Mouse (Mus musculus) forebrain, embryonic 10.5 days (tissue): ENCODE measurements at regions not wholly inside any gene's neighbourhood (a gene's known extent, or its start where the extent isn't known, plus 50 kb on each side); places are given as distances from the start of the nearest gene placed in this dataset.
A peak's percentile ranks its signal among the peaks of the same experiment; 100 is the strongest.

Experiments used
- DNase-seq: peaks from one replicate; pipeline ENCODE4 v3.0.0-alpha.2; 2017; ENCODE audit warnings: low spot score; ENCODE audit errors: extremely low spot score
- H3K27ac ChIP-seq: fragments of 300-500 bp; sonication (generic); 2 replicates; pipeline ENCODE4 v1.5.1; 2016; ENCODE audit warnings: mild to moderate bottlenecking
- H3K27me3 ChIP-seq: fragments of 300-500 bp; sonication (generic); 2 replicates; pipeline ENCODE4 v1.6.1; 2016; ENCODE audit warnings: mild to moderate bottlenecking; ENCODE audit not compliant: poor library complexity, severe bottlenecking
- H3K36me3 ChIP-seq: fragments of 300-500 bp; sonication (generic); replicated peaks from 2 replicates; pipeline ENCODE4 v1.6.1; 2016; ENCODE audit warnings: mild to moderate bottlenecking, moderate library complexity
- H3K4me1 ChIP-seq: fragments of 300-500 bp; sonication (generic); 2 replicates; pipeline ENCODE4 v1.6.1; 2016
- H3K4me3 ChIP-seq: fragments of 300-500 bp; sonication (generic); 2 replicates; pipeline ENCODE4 v1.5.1; 2016; ENCODE audit warnings: mild to moderate bottlenecking, moderate library complexity
- H3K9me3 ChIP-seq: fragments of 300-500 bp; sonication (generic); 2 replicates; pipeline ENCODE4 v1.6.1; 2016; ENCODE audit warnings: mild to moderate bottlenecking, moderate library complexity
- WGBS: fragments of 180-500 bp; shearing (Covaris S2); methylation state at CpG from one replicate; pipeline ENCODE4 v1.1.7; 2016; 5-methylcytosine and 5-hydroxymethylcytosine counted together

DNA sequence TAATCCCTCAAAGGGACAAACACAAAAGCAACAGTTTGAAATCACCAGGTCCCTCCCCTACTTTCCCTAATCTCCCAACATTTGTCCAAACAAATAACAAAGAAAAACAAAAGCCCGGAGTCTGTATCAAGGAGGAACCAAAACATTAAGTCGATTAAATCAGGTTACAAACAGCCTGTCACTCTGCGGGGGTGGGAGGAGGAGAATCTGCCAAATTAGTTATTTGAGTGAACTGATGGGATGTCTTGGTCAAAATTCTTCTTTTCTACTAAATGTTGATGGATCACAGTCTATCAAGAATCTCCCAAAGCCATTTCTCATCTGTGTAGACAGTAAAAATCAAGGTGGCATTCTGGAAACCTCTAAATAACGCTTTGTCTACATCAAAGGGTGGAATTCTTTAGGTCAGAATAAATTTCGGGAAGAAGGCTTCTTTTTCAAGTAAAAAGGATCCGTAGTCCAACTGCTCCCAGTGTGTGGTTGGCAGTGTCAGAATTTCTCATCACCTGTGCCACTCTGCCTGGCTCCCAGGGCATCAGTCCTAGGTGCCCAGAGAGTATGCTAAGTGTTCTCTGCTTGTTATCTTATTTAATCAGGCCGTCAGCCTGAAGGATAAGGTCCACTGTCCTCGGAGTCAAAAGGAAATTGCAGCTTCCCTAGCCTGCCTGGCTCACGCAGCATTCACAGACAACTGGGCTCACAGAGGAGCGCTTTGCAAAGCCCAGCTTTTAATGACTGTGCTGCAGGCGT, 216.1 kb downstream of the Gm19935 start:
- 31% methylated on average over 11 of the region's 11 CpGs for WGBS

DNA sequence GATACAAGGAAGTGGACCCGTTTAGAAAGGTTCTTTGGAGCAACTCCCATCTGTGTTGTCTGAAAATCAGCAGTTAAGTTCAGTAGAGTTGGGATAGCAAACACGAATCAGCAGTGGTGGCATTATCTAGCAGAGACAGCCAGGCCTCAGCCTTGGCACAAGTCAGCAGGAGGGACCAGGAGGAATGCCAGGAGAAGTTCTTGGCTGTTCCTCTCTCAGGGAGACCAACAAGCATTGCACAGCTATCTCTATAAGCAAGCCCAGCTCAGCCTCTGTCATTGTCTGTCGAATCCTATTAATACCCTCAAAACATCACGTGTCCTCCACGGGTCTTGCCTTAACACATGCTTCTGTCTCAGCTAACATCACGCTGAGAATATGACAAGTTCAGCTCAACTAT, 219.8 kb downstream of the Gm19935 start:
- peak; percentile 6 for DNase-seq
- WGBS, result 91% methylated on average over 6 of the region's 6 CpGs
- peaks cover 7% of the 10 kb centered on the region; the same call in 1 of the 2 replicates for H3K4me1 ChIP-seq
- H3K9me3 ChIP-seq, result peaks cover 4% of the 10 kb centered on the region; the same call in 1 of the 2 replicates
- no peaks in the 10 kb centered on the region for H3K36me3 ChIP-seq
- no peaks in the 10 kb centered on the region for H3K27me3 ChIP-seq
- no peak overlapping the region for H3K27ac ChIP-seq
- H3K4me3 ChIP-seq, result no peak overlapping the region

More for the DNA sequence above, 216.1 kb downstream of the Gm19935 start:
- Histone ChIP-seq H3K27ac (no peak overlapping the region), H3K36me3 (no peaks in the 10 kb centered on the region), H3K9me3 (peaks cover 4% of the 10 kb centered on the region; the same call in 1 of the 2 replicates), H3K27me3 (no peaks in the 10 kb centered on the region), H3K4me1 (peaks cover 7% of the 10 kb centered on the region; the same call in 1 of the 2 replicates), H3K4me3 (no peak overlapping the region)
- peak; percentile 1 for DNase-seq

DNA sequence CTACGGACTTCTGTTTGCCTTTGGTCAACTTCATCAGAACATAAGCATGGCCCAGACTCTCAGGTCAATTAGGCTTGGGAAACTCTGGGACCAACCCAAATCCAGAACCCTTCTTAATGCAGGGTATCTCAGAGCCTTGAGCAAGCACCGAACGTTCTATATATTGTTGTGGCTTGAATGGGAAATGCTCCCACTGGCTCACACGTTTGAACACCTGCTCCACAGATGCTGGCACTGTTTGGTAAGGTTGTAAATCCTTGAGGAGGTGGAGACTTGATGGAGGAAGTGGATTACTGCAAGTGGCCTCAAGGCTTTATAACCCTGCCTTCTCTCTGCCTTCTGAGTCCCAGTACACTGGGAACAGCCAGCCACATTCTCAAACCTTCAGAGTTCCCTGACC, 231.3 kb upstream of the Tox3 start:
- H3K27me3 ChIP-seq, result no peaks in the 10 kb centered on the region
- H3K4me1 ChIP-seq, result no peaks in the 10 kb centered on the region
- no peak overlapping the region for H3K4me3 ChIP-seq
- H3K36me3 ChIP-seq, result no peaks in the 10 kb centered on the region
- no peaks in the 10 kb centered on the region for H3K9me3 ChIP-seq
- DNase-seq, result peak; percentile 9
- 89% methylated on average over 4 of the region's 4 CpGs for WGBS
- no peak overlapping the region for H3K27ac ChIP-seq

DNA sequence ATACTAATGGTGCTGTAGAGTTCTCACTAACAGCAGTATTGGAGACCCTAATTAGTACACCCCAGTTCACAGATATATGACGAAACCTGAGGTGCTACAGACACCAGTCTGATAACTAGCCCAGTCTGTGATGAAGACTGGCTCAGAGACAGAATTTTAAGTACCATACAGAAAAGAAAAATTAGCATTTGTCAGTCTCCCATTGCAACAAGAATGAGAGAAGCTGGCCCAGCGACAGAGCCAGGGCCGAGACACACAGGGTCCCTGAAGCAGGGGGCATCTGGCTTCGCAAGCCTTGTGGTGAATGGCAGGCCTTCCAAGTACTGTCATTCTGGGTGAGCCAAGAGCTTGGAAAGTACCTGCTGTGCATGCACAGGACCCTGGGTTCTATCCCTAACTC, 228.8 kb upstream of the Tox3 start:
- 94% methylated on average over 4 of the region's 4 CpGs for WGBS
- Histone ChIP-seq H3K9me3 (no peaks in the 10 kb centered on the region), H3K27me3 (no peaks in the 10 kb centered on the region), H3K4me3 (no peak overlapping the region), H3K4me1 (no peaks in the 10 kb centered on the region), H3K27ac (no peak overlapping the region), H3K36me3 (no peaks in the 10 kb centered on the region)
- no peak for DNase-seq

DNA sequence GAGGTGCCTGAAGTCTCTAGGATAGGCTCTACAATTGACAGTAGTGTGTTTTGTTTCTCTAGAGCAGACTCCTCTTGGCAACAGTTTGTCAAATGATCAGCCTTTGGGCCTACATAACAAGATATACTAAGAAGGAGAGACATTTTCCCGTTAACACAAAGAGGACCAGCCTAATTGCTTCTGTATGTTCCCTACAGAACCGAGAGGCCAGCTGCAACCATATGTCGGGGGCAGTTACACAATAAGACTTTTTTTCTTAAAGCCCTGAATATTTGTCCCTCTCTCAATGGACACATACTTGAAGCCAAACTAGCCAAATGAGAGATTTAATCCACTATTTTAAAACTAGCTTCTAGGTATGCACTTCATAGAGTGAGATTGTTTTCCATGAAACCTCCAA, 226.5 kb upstream of the Tox3 start:
- Histone ChIP-seq H3K4me3 (no peak overlapping the region), H3K36me3 (no peaks in the 10 kb centered on the region), H3K27me3 (no peaks in the 10 kb centered on the region), H3K4me1 (no peaks in the 10 kb centered on the region), H3K27ac (no peak overlapping the region), H3K9me3 (no peaks in the 10 kb centered on the region)
- WGBS, result 70% methylated on average over 3 of the region's 3 CpGs
- DNase-seq, result no peak

DNA sequence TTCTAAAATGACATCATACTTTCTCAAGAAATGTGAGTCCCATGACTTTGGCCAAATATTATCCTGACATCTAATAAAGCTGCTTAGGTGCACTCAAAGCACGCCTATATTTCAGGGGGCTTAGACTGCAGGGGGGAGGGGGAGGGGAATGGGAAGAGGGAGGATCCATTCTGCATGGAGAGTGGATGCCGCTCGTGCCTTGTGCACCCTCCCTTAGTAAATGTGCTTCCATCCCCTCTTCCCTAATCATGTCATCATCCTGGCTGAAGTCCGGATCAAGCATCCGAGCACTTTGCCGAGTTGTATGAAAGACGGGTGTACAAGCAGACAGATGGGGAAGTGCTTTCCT, 207.9 kb upstream of the Tox3 start:
- no peaks in the 10 kb centered on the region for H3K9me3 ChIP-seq
- 87% methylated on average over 7 of the region's 7 CpGs for WGBS
- no peaks in the 10 kb centered on the region for H3K4me1 ChIP-seq
- no peak overlapping the region for H3K4me3 ChIP-seq
- H3K36me3 ChIP-seq, result no peaks in the 10 kb centered on the region
- H3K27ac ChIP-seq, result no peak overlapping the region
- H3K27me3 ChIP-seq, result no peaks in the 10 kb centered on the region
- DNase-seq, result no peak

DNA sequence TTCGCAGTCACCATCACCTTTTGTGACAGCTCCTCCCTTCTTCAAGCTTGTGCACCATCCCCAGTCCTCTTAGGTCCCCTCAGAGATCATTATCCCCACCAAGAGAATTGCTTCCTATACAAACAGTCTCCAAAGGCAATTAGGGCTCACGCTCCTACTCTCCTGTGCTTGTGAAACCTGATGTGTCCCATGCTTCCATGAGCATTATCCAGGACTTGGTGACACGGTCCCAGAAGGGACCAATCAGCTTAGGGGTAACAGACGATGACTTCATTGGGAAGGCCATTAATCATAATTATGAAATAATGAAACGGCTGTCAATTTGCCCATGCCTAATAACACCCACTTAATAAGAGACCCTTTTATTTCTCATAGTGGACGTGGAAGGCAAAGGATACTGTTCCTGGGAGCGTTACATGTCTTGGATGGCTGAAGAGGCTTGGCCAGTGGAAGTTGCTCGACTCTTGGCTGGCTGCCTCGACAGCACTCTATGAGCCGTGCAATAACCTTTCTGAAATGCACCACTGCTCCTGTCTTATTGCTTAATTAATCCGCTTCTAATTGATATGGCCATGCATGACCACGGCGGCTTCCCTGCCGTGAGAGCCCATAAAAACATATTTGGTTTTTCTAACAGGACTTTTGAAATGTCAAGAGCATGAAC, 207.4 kb upstream of the Tox3 start:
- Histone ChIP-seq H3K9me3 (no peaks in the 10 kb centered on the region), H3K27me3 (no peaks in the 10 kb centered on the region), H3K4me3 (no peak overlapping the region), H3K4me1 (no peaks in the 10 kb centered on the region), H3K36me3 (no peaks in the 10 kb centered on the region), H3K27ac (no peak overlapping the region)
- WGBS, result 91% methylated on average over 14 of the region's 14 CpGs
- no peak for DNase-seq

DNA sequence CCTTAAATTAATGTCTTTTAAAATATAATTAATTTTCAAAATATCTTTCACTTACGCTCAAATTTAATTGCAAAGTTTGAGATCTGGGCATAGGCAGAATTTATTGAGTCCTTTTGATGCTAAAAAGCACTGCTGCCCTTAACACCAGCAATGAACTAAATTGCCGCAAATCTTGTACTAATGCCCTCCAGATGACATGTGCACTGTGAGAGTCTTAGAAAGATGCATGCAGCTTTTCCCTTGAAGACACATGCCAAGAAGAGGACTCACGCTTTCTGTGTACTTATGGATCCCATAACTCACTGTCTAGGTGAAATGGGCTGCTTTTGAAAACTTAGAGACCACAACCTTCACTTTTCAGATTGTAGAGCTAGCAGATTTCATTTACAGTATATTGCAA, 199.1 kb upstream of the Tox3 start:
- Histone ChIP-seq H3K4me1 (peaks cover 12% of the 10 kb centered on the region), H3K9me3 (no peaks in the 10 kb centered on the region), H3K4me3 (no peak overlapping the region), H3K36me3 (no peaks in the 10 kb centered on the region), H3K27ac (no peak overlapping the region), H3K27me3 (no peaks in the 10 kb centered on the region)
- WGBS, result 84% methylated on average over 3 of the region's 3 CpGs
- DNase-seq, result no peak

DNA sequence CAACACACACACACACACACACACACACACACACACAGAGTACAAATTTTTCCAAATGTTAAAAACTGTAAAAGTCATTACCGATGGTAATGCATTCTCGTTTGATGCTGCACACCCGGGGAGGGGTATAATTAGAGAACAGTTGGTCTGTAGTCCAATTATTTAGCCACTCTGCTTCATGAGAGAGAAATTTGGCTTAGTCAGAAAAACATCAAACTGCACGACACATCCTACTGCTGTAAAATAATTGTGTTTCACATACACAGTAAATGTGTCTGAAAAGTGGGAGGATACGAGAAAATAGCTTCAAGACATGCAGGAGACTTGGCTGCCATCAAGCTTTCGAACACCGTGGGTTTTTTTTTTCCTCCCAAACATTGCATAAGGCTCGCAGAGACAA, 194.5 kb upstream of the Tox3 start:
- Histone ChIP-seq H3K9me3 (no peaks in the 10 kb centered on the region), H3K4me3 (no peak overlapping the region), H3K27ac (no peak overlapping the region), H3K27me3 (no peaks in the 10 kb centered on the region), H3K4me1 (peaks cover 15% of the 10 kb centered on the region), H3K36me3 (no peaks in the 10 kb centered on the region)
- 69% methylated on average over 8 of the region's 8 CpGs for WGBS
- DNase-seq, result no peak

DNA sequence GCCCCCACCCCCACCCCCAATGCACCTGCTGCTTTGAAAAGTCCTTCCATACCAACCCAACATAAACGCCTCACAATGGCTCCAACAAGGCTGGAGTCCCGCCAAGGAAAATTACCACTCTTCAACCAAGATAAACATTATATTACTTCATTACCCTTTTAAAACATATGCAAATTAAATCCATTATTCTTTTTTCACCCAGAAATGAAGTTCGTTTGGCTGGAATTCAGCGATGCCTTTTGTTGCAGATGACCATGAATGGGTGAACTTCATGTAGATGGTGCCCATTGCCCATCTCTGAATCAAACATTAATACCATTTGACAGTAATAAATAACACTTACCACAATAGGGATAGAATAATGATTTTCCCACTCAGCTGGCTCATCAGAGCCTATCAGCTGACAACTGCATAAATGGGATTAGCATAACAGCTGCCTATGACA, 188.1 kb upstream of the Tox3 start:
- no peaks in the 10 kb centered on the region for H3K9me3 ChIP-seq
- DNase-seq, result no peak
- no peaks in the 10 kb centered on the region for H3K36me3 ChIP-seq
- peaks cover 10% of the 10 kb centered on the region for H3K4me1 ChIP-seq
- WGBS, result 86% methylated on average over 4 of the region's 4 CpGs
- no peaks in the 10 kb centered on the region for H3K27me3 ChIP-seq
- no peak overlapping the region for H3K4me3 ChIP-seq
- H3K27ac ChIP-seq, result no peak overlapping the region

DNA sequence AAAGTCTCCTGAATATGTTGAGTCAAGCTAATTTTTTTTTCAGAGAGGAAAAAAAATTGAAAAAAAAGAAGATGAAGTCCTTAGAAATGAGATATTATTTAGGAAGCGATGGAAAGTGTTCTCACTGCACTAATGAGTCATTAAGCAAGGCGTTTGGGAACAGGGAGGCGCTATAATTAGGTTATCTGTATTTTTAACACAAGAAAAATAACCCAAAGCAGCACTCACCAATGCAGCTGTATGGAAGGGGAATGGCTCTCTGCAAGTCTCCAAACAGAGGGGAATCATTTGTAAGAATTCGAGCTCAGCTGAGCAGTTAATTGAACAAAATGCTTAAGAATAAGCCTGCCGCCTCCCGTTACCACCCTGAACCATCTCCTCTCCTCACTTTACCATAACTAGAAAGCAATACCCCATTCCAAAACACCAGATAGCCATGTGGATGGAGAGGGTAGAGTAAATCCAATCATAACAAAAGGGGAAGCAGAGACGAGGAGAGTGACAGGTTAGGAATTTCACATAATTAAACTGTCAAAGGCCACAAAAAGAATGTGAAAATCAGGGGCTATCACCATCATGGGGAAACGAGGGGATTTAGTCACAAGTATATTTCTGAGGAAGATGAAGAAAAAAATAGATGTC, 187.5 kb upstream of the Tox3 start:
- peaks cover 10% of the 10 kb centered on the region for H3K4me1 ChIP-seq
- no peak overlapping the region for H3K27ac ChIP-seq
- H3K4me3 ChIP-seq, result no peak overlapping the region
- no peaks in the 10 kb centered on the region for H3K27me3 ChIP-seq
- H3K9me3 ChIP-seq, result no peaks in the 10 kb centered on the region
- DNase-seq, result no peak
- 77% methylated on average over 8 of the region's 8 CpGs for WGBS
- no peaks in the 10 kb centered on the region for H3K36me3 ChIP-seq

DNA sequence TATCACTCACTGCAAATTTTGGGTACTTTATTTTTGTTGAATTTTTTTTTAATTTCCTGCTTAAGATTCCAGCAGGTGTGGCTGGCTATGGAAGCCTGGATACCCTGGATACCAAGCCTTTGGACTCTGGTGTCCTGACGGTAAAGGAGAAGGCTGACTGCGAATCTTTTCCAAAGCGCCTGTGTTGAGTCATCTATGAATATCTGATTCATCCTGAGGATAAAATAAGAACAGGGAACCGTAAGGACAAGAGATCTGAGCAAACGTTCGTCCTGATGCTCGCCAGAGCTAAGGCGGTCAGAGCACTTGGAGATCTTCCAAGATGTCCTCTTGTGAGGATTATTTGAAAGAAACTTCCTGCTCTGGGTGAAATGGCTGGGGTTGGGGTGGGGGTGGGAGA, 173.2 kb upstream of the Tox3 start:
- no peak overlapping the region for H3K4me3 ChIP-seq
- no peak overlapping the region for H3K27ac ChIP-seq
- peaks cover 23% of the 10 kb centered on the region for H3K4me1 ChIP-seq
- 97% methylated on average over 8 of the region's 8 CpGs for WGBS
- DNase-seq, result no peak
- peaks cover 4% of the 10 kb centered on the region; the same call in 1 of the 2 replicates for H3K9me3 ChIP-seq
- H3K27me3 ChIP-seq, result no peaks in the 10 kb centered on the region
- H3K36me3 ChIP-seq, result no peaks in the 10 kb centered on the region

DNA sequence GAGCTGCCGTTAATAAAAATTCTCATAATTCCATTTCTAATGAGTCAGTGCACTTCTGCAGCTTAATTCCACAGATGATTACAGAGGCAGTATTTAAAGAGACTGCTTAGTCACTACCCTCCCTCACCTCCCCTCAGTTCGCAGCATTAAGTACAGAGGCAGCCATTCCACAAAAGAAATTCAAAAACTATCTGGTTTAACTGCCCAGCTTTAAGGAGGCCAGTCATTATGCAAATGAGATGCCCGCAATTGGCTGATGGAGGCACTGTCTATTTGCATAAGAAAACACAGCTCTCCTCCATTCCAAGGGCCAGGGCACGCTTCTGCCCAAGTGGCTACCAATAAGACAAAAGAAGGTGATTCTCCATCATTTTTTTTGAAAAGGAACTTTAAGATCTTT, 172.0 kb upstream of the Tox3 start:
- peak overlapping the region; percentile 73 for H3K27ac ChIP-seq

More for the DNA sequence above, 172.0 kb upstream of the Tox3 start:
- peaks cover 4% of the 10 kb centered on the region; the same call in 1 of the 2 replicates for H3K9me3 ChIP-seq
- peak; percentile 46 for DNase-seq
- H3K36me3 ChIP-seq, result no peaks in the 10 kb centered on the region
- 25% methylated on average over 4 of the region's 4 CpGs for WGBS
- peaks cover 23% of the 10 kb centered on the region for H3K4me1 ChIP-seq
- no peaks in the 10 kb centered on the region for H3K27me3 ChIP-seq
- H3K4me3 ChIP-seq, result no peak overlapping the region
